Mouse (Mus musculus): ENCODE data around the gene Mrpl49.

DNA sequence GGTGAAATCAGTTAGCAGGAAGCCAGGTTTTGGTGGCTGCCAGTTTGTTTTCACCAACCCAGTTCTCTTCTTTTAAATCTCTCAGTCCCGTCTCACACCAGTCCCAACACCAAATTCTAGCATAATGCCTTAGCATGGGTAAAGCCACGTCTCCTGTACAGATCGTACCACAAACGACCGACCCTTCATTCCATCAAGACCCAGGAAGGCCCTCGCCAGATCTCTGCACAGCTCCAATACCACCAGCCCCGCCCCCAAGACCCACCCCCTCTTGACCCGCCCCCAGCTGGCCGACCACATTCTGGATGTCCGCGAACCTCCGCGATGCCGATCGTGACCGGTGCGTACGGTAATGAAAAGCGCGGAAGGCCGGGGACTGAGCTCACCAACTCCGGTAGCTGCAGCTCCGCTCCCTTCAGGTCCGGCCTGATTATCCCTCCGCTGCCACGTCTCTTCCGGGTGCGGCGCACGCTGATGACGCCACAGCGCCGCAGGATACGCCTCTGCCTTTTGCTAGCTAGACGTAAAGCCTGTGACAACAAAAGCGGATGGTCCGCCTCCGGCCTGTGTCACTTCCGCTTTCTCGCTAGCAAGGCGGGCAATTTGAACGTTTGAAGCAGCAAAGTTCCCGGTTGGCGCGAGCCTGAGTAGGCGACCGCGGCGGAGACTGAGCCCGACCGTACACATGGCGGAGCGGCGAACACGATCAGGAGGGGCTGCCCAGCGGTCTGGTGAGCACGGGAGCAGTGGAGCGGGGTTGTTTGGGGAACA, 27.1 kb upstream of the Mrpl49 start, which contains the start of the genes Zfpl1 and Cdca5:
- no peak for TF ChIP-seq CTCF (IDR thresholded peaks at IDR 0.05; ENCODE audit: low read depth)
- TF ChIP-seq EP300 (IDR thresholded peaks at IDR 0.05; ENCODE audit: low read depth): peak; percentile 68; the same call in 1 of the 2 replicates

All from liver, postnatal 0 days (tissue).